Mouse (Mus musculus) hindbrain, embryonic 15.5 days (tissue): ENCODE data around the gene Dync2h1. TPM values are rescaled to one million over a fixed set of nuclear protein-coding genes. Genes with fewer than 3 reads are reported as not detected.

ENCODE experiments used
- ATAC-seq: fragments of 200-750 bp; cut with Nextera tagmentation; 2 replicates; pipeline ENCODE4 v1.8.0; 2017; ENCODE audit warnings: low read depth, moderate number of reproducible peaks, moderate TSS enrichment; ENCODE audit not compliant: low FRiP score
- H3K27ac ChIP-seq: fragments of 300-500 bp; sonication (generic); replicated peaks from 2 replicates; pipeline ENCODE4 v1.5.1; 2015; ENCODE audit warnings: mild to moderate bottlenecking, inconsistent platforms
- H3K27me3 ChIP-seq: fragments of 300-500 bp; sonication (generic); 2 replicates; pipeline ENCODE4 v1.6.1; 2015; ENCODE audit warnings: control low read depth, inconsistent platforms
- H3K36me3 ChIP-seq: fragments of 300-500 bp; sonication (generic); 2 replicates; pipeline ENCODE4 v1.6.1; 2015; ENCODE audit warnings: control low read depth, inconsistent platforms
- H3K4me1 ChIP-seq: fragments of 300-500 bp; sonication (generic); replicated peaks from 2 replicates; pipeline ENCODE4 v1.6.1; 2015; ENCODE audit warnings: control low read depth, inconsistent platforms
- H3K4me2 ChIP-seq: fragments of 300-500 bp; sonication (generic); 2 replicates; pipeline ENCODE4 v1.6.1; 2015; ENCODE audit warnings: moderate library complexity, mild to moderate bottlenecking, inconsistent platforms
- H3K4me3 ChIP-seq: fragments of 300-500 bp; sonication (generic); 2 replicates; pipeline ENCODE4 v1.5.1; 2015; ENCODE audit warnings: mild to moderate bottlenecking, inconsistent platforms
- H3K9ac ChIP-seq: fragments of 300-500 bp; sonication (generic); 2 replicates; pipeline ENCODE4 v1.6.1; 2015; ENCODE audit warnings: inconsistent platforms
- H3K9me3 ChIP-seq: fragments of 300-500 bp; sonication (generic); 2 replicates; pipeline ENCODE4 v1.6.1; 2016; ENCODE audit warnings: control low read depth, inconsistent platforms
- WGBS: fragments of 180-500 bp; shearing (Covaris S2); methylation state at CpG from one replicate; pipeline ENCODE4 v1.1.7; 2015; 5-methylcytosine and 5-hydroxymethylcytosine counted together
- polyA plus RNA-seq: library from polyadenylated mRNA; unstranded; fragments of >200 nt; fragmentation: Nextera tagmentation; extraction: Ambion mirVana; gene quantifications from 2 replicates; pipeline ENCODE4 v1.2.1, GENCODE M21; 2015

The Dync2h1 gene
- polyA plus RNA-seq, 1 experiment from 2014 or later: 18.5 TPM

- H3K36me3 ChIP-seq: no peaks in the 10 kb centered on the region
- ATAC-seq: no peak
- no peaks in the 10 kb centered on the region for H3K27me3 ChIP-seq
- no peak overlapping the region for H3K9ac ChIP-seq
- no peaks in the 10 kb centered on the region for H3K9me3 ChIP-seq
- no peak overlapping the region for H3K4me2 ChIP-seq
- H3K4me3 ChIP-seq: no peak overlapping the region
- H3K4me1 ChIP-seq: no peaks in the 10 kb centered on the region
- H3K27ac ChIP-seq: no peak overlapping the region
These were observed 292.9 kb downstream of the Dync2h1 start for GRCm38 (mm10) chr9:6891331-6891730.

GRCm38 (mm10) chr9:6881187-6881984 lies 302.9 kb downstream of the Dync2h1 start:
- no peaks in the 10 kb centered on the region for H3K27me3 ChIP-seq
- H3K36me3 ChIP-seq: no peaks in the 10 kb centered on the region
- 79% methylated on average over 1 of the region's 1 CpGs for WGBS
- no peaks in the 10 kb centered on the region for H3K4me1 ChIP-seq
- no peak overlapping the region for H3K4me2 ChIP-seq
- H3K4me3 ChIP-seq: no peak overlapping the region
- H3K27ac ChIP-seq: no peak overlapping the region
- ATAC-seq: no peak
- H3K9ac ChIP-seq: no peak overlapping the region
- no peaks in the 10 kb centered on the region for H3K9me3 ChIP-seq

Other genes with a start within 250 kb of the Dync2h1 start
- 92.2 and 99.8 TPM in 2 replicates for gene Dcun1d5, start 74 bp upstream of the Dync2h1 start, polyA plus RNA-seq
- not detected in 2 replicates for gene Mmp13, start 88.1 kb upstream of the Dync2h1 start, polyA plus RNA-seq
- gene Mmp12, start 159.9 kb upstream of the Dync2h1 start, polyA plus RNA-seq: not detected in 2 replicates
- not detected in 2 replicates for gene Mmp1b, start 203.6 kb upstream of the Dync2h1 start, polyA plus RNA-seq